Mouse (Mus musculus) heart, postnatal 0 days (tissue): ENCODE results near the gene Mybbp1a.

Experiments
- CTCF ChIP-seq: IDR thresholded peaks from 2 replicates; pipeline ENCODE4 v1.5.1; 2016; ENCODE audit warnings: antibody characterized with exemption, control low read depth, low read depth
- EP300 ChIP-seq: IDR thresholded peaks from 2 replicates; pipeline ENCODE4 v1.6.1; 2016; ENCODE audit warnings: antibody characterized with exemption, low read depth

DNA sequence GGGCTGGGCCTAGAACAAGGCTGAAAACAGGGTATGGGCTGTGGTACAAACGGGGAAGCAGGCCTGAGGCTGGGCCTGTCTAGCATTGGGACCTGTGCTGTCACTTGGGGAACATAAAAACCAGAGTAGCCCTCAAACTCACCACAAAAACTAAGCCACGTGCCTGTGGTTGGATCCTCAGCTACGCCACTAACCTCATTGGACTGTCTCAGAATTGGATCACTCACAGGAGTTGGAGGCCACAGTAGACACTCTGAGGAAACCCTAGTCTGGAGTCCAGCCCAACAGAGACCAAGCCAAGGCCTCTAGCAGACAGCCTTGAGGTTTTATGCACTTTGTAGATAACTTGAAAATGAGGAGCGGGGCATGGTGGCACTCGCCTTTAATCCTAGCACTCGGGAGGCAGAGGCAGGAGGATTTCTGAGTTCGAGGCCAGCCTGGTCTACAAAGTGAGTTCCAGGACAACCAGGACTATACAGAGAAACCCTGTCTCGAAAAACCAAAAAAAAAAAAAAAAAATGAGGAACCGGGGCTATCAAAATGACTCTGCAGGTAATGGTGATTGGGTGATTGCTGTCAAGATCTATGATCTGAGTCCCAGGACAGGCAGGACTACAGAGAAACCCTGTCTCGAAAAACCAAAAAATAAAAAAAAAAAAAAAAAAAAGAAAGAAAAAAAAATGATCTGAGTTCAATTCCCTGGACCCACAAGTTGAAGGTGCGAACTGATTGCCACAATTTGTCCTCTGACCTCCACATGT lies 19.5 kb upstream of the Mybbp1a start:
- TF ChIP-seq CTCF (no peak), EP300 (no peak)
